Mouse (Mus musculus) A20 (cell line): ENCODE measurements around the gene Slc34a1.
"Not testable (repeated sequence)": the region's sequence is repeated elsewhere in the genome, so short reads cannot be mapped to it uniquely, and the experiment has no call there.

Source experiments
- DNase-seq: peaks from one replicate; pipeline ENCODE4 v3.0.0-alpha.2; 2011; ENCODE audit warnings: low read depth, low spot score

The Slc34a1 gene

DNA sequence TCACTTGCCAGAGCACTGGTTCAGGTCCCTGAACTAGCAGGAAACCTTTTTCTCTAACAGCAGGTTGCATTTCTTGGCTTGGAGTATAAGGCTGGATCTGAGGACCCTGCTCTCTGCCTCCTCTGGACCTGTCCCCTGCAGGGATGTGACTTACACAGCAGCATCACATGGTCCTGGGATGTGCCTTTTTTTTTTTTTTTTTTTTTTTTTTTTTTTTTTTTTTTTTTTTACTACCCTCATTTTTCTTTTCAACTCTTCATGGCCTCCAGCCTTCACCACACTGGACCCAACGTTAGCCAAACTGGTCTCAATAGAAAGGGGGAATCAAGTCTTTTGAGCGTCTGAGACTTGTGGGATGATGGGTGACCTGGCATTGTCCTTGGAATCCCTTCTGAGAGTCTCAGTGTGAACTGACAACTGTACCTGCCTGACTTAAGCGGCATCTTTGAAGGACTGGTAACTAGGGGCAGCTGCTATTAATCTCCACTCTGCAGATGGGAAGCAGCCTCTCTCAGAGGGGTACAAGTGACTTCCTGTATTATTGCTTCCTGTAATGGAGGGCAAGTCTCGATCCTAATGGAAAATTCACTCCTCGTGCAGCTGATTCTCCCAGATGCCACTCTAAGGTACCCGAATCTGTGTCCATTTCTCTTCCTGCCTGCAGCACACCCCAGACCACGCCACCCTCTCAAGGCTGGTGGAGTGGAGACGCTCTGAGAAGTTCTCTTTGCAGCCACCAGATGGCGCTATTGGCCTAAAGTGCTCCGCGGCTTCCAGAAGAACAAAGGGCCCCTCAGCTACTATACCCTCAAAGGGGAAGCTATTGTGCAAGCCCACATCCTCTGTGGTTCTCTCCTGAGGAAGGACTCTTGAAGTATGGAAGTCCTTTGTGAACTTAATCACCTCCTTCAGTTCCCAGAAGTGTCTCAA lies 7.1 kb downstream of the Slc34a1 start:
- peak; percentile 84 for DNase-seq

DNA sequence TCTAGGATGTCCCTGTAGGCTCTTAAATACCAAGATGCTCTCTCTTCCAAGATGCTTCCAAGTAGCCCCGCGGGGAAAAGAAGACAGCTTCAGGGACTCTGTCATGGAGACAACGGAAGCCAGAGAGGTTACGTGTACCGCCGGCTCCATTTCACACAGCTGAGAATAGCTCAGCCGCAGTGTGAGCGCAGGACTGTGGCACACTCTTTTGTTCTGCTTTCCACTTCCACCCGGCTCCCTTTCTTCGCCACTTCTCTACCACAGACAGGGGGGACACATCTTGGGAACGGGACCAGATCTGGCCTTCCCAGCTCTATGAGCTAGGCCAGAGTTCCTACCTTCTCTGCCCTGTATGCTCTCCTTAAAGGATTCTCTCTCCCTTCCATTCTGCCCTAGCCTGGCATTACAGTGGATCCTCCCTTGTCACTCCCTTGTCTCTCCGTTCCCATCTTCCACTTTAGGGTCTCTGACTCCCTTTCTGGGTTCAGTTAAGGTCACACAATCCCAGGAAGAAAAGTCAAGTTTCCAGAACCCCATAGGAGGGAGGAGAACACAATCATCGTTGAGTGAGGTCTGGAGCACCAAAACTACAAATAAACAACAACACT lies 7.9 kb downstream of the Slc34a1 start:
- no peak for DNase-seq

- no peak for DNase-seq
These were observed 9.4 kb downstream of the Slc34a1 start for GRCm38 (mm10) chr13:55407341-55407740.

- DNase-seq: no peak
These were observed 10.6 kb downstream of the Slc34a1 start for GRCm38 (mm10) chr13:55408546-55409120.

- DNase-seq: no peak
These were observed 13.8 kb downstream of the Slc34a1 start for GRCm38 (mm10) chr13:55411826-55412225.

DNA sequence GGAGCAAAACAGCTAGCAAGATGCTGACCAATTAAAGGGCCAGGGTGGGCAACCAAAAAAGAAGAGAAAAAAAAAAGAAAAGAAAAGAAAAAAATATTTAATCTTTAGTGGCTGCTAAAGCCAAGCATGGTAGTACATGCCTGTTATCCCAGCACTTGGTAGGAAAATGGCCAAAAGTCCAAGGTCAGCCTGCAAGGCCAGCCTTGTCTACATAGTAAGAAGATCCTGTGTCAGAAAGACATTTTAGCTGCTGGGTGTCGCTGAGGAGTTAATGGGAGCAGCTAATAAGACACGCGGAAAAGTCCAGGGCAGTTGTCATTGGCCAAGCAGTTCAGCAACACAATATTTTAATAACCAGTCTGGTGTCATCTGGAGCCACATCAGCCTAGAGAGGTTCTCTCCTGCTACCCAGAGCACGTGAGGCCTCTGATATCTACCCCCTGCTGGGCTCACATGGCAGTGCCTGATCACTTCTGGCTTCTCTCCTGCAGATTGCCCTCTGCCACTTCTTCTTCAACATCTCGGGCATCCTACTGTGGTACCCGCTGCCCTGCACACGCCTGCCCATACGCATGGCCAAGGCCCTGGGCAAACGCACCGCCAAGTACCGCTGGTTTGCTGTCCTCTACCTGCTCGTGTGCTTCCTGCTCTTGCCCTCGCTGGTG lies 14.8 kb downstream of the Slc34a1 start:
- DNase-seq: no peak

GRCm38 (mm10) chr13:55413333-55413732 lies 15.3 kb downstream of the Slc34a1 start:
- no peak for DNase-seq

GRCm38 (mm10) chr13:55414743-55415380 lies 16.9 kb downstream of the Slc34a1 start, which contains the start of gene Pfn3:
Pfn3 (minus strand) TSS chr13:55415232.
- no peak for DNase-seq

DNA sequence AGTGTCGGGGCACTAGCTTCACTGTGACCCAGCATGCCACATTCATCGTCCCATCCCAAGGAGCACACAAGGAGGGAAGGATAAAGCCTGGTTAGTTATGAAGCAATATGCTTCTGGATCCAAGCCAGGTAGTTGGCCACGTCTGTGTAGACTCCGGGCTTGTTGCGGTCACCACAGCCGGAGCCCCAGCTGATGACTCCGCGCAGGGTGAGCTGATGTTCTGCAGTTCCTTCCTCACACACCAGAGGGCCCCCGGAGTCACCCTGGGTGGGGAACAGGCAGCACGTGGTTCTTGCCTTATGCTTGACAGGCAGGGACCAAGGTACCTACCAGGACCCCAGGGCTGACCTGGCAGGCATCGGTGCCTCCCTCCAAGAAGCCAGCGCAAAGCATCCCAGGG lies 20.0 kb downstream of the Slc34a1 start:
- DNase-seq: peak; percentile 92

DNA sequence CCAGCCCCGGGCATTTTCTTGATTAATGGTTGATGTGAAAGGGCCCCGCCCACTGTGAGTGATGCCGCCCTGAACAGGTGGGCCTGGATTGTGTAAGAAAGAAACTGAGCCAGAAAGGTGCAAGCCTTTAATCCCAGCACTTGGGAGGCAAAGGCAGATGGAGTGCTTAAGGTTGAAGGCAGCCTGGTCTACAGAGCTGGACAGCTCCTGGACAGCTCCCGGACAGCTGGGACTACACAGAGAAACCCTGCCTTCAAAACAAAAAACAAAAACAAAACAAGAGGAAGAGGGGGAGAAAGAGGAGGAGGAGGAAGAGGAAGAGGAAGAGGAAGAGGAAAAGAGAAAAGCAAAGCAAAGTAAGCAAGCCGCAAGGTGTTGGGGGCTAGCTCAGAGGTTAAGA lies 21.2 kb downstream of the Slc34a1 start:
- DNase-seq: no peak

DNA sequence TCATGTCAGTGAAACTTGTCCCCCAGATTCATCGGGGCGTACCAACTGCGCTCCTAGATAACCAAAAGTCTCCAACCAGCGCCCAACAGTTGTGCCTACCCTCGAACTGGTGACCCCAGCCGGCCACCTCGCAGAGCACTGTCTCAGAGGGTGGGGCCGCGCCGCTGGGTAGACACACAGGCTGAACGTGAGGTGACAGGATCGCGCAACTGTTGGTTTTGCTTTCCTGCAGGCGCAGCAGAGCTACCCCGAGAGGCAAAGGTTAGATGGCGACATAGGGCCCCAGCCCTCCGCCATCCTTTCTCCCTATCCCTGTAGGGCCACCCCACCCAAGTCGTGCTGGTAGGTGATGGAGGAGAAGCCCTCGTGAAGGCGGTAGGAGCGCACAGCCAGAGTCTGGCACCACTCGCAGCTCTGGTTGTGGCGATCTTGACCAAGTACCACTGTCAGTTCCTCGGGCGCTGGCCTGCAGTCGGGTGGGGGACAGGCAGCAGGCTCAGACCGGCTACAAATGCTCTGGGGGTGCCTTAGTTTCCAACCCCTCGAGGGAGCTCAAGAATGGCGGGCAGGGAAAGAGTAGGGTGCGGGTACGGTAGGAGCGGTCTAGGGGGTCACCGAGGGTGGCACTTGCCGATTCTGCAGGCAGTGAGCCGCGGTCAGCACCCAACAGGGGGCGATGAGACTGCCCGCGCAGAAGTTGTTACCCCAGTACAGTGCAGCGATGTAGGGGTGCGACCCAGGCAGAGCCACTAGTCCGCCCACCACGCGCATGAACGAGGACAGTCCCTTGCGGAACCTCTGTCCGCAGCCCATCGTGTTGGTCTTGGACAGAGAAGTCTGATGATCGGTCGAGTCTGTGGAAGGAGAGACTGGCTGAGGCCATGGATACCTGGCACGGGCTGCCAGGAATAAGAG lies 22.3 kb downstream of the Slc34a1 start:
- no peak for DNase-seq

DNA sequence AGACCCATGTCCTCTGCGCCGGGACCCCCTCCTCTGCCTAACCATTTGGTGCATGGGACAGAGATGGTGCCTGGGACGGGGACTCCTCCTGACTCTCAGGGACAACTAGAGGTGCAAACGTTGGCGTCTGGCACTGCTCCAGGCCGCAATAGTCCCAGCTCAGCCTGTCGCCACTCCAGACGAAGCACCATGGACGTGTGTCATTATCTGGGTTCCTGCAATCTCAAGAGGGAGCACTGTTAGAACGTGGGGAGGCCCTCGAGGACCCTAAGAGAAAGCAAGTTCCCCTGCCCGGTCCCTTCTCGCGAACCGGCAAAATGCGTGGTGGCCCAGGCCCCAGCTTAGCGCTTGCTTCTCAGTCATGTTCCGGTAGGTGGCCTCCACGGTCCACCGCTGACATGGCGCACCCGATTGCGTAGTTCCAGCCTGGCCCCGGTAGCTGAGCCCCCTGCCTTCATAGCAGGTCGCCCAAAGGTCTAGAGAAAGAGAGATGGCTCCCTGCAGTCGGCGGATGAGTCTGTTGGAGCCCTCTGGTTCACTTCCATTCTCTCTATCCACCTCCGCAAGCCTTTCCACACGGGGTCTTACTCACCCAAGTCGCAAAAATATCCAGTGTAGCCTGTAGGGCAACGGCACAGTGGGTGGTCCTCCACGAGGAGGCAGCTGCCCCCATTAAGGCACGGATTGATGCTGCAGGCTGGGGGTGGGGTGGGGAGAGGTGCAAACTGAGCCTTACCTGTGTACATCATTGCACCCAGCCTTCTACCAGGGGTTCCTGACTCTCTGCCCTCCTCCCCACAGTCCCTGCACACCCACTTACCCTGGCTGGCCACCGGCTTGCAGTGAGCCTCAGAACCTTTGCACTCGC lies 23.2 kb downstream of the Slc34a1 start:
- peak; percentile 71 for DNase-seq

- no peak for DNase-seq
These were observed 28.6 kb downstream of the Slc34a1 start, which contains the start of gene F12 for GRCm38 (mm10) chr13:55426613-55427012. F12 (minus strand) TSS chr13:55426793.

- peak; percentile 61 for DNase-seq
These were observed 31.4 kb downstream of the Slc34a1 start for GRCm38 (mm10) chr13:55429226-55429888.

- DNase-seq: no peak
These were observed 32.6 kb downstream of the Slc34a1 start for GRCm38 (mm10) chr13:55430566-55430965.

- DNase-seq: peak; percentile 81
These were observed 34.1 kb downstream of the Slc34a1 start for GRCm38 (mm10) chr13:55431889-55432685.

- not testable (repeated sequence) for DNase-seq
These were observed 39.2 kb downstream of the Slc34a1 start for GRCm38 (mm10) chr13:55437111-55437629.

DNA sequence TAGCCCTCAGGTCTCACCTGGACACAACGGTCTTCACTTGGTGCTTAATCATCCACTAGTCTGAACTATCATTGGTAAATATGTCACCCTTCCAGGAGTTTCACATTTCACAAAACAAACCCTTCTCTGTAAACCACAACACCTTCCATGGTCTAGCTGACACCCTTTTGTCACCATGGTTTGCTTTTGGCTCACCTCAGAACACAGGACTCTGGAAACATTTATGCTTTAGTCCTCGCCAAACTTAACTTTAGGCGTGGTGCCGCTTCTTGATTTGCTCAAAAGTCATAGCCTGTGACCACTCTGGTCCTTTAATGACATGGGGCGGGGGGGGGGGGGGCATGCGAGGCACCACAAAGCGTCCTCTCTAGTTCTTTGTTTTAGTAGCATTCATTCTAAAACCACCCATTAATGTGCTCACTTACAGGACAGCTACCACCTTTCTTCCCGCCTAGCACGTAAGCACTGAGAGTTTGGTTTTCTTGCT lies 45.9 kb downstream of the Slc34a1 start:
- DNase-seq: no peak
